Mouse (Mus musculus) CH12F3 (cell line): Measurements from ENCODE around the gene Dars.

Experiments used
- in situ Hi-C: fragments of 300-500 bp; cut with MboI; formaldehyde crosslinking; loops from 2 replicates; pipeline ENCODE4 v1.14.3; 2020; ENCODE audit warnings: low sequenced_read_pairs

Dars gene

GRCm38 (mm10) chr1:128416584-128417532, at the start of gene Dars:
Dars (minus strand) TSS chr1:128417368.
- in situ Hi-C loops: no loop called here

DNA sequence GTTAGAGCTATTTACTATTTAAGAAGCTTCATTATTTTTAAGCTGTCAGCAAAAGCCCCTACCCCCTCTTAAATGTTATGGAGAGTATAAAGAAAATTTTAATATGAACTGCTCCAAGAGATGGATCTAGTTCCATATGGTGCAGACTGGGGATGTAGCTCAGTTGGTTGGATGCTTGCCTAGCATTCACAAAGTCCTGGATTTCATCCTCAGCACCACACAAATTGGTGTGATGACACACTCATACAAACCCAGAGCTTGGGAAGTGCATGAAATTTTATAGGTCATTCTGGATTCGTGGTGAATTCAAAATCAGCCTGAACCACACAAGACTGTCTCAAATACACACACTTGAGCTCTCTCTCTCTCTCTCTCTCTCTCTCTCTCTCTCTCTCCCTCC, 49.7 kb upstream of the Dars start:
- in situ Hi-C loops: no loop called here

DNA sequence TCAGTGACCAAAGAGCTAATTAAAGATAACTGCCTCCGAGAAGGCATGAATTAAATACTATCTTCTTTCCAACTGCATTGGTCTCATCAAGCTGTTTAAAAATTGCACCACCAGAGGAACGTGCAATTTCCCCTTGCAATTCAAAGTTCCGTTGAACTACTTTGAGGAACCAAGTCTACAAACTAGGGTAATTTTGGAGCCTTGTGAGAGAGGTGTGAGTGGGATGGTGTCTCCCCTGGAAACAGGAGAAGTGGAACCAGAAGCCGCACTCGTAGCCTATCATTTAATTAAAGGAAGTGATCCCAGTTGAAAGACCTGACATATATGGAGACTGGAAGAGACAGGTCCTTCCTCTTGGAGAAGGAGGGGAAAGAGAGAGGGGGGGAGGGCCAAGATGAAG, 46.3 kb upstream of the Dars start:
- in situ Hi-C loops: no loop called here

DNA sequence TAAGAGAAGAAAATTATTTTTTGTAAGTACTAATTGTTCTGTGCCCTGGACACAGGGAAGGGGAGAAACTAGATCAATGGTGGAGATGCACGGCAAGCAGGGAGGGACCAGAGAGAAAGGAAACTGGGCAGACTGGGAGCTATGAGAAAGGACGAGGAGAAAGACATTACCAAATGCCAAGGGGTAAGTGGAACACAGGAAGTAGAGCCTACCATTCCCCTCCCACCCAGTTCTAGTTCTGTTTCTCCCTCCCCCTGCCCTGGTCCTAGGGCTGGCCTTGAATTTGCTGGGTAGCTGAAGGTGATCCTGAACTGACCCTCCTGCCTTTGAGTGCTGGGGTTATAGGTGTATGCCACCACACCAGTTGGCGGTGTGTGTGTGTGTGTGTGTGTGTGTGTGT, 45.2 kb upstream of the Dars start:
- in situ Hi-C loops: no loop called here

DNA sequence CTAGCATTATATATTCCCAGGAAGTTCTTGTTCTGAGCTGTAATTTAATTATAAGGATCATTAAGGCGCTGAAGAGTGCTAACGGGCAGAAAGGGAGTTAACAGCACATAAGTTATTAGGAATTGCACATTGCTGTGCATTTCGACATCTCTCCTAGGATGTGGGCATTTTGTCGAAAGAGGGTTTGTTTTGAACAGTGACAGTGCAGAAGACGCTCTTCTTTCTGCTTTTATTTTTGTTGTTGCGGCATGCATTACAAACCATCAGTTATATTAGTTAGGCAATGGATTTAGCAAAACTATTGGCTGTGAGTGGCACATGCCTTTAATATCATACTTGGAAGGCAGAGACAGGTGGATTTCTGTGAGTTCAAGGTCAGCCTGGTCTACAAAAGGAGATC, 43.6 kb upstream of the Dars start:
- in situ Hi-C loops: no loop called here

- in situ Hi-C loops: no loop called here
Measured at GRCm38 (mm10) chr1:128459439-128459838, 42.3 kb upstream of the Dars start.

GRCm38 (mm10) chr1:128459011-128459410, 41.8 kb upstream of the Dars start:
- in situ Hi-C loops: no loop called here

GRCm38 (mm10) chr1:128456844-128457445, 39.8 kb upstream of the Dars start:
- in situ Hi-C loops: no loop called here

- in situ Hi-C loops: no loop called here
Measured at GRCm38 (mm10) chr1:128456271-128456670, 39.1 kb upstream of the Dars start.

GRCm38 (mm10) chr1:128452210-128452609, 35.0 kb upstream of the Dars start:
- in situ Hi-C loops: no loop called here

DNA sequence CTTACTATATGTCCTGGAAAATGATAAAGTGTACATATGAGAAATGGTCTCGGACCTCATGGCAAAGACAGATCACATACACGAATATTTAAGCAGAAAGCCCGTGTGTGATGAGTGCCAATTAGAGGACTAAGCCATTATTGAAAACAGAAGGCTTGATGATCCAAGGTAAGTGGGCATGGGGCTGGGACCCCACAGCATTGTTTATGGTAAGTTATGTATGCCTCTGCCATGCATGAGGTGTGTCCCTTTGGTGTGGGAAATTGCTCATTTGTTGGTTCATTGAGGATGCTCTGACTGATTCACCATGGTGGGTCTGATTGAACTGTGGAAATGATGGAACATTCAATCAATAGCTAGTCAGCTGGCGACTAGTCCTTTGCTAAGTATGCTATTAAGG, 34.0 kb upstream of the Dars start:
- in situ Hi-C loops: no loop called here

GRCm38 (mm10) chr1:128447206-128447902, 30.2 kb upstream of the Dars start:
- in situ Hi-C loops: no loop called here

GRCm38 (mm10) chr1:128443890-128444839, 27.0 kb upstream of the Dars start:
- in situ Hi-C loops: no loop called here

DNA sequence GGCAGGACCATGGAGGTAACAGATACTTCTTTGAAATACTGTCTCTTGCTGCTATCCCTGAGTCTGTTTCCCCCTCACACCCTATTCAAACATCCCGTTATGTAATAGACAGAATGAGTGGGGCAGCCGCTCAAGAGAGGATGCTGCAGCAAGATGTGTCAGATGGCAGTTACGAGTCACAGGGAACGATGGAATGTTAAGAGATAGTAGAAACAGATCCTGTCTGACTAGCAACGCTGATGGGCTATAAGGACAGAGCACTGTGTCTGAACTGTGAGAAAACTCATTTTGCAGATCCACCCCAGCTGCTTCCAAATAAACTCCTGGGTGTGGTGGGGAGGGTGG, 23.9 kb upstream of the Dars start:
- in situ Hi-C loops: no loop called here

DNA sequence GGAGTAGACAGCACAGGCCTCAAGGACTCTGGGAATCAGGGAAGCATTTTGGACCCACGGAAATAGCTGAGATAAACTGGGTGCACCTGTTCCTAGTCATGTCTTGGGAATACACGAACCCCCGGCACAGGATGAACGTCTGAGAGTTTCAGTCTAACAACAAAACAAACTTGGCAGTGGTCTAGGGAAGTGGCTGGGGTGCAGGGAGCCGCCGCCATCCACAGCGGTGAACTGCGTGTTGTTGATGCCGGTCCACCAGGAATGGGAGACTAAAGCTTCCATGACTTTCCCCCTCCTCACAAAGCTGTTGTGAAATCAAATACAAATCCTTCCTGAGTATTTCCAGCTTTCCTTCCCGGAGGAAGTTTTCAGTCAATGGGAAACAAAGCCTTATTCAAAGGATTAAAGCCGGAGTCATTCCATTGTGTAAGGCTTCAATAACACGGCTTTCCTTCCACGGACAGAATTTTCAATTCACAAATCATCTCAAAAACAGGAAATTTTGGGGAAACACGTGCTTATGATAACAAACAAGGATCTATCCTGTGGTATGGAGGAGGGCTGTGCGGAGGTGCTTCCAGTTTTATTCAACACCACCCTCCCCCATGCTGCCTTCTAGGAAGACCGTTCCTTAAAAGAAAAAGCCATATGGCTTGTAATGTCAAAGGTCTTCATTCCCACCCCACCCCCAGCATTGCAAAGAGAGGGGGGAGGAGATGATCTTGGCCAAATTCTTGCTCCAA, 23.4 kb upstream of the Dars start:
- in situ Hi-C loops: no loop called here

GRCm38 (mm10) chr1:128439618-128440017, 22.4 kb upstream of the Dars start:
- in situ Hi-C loops: no loop called here

DNA sequence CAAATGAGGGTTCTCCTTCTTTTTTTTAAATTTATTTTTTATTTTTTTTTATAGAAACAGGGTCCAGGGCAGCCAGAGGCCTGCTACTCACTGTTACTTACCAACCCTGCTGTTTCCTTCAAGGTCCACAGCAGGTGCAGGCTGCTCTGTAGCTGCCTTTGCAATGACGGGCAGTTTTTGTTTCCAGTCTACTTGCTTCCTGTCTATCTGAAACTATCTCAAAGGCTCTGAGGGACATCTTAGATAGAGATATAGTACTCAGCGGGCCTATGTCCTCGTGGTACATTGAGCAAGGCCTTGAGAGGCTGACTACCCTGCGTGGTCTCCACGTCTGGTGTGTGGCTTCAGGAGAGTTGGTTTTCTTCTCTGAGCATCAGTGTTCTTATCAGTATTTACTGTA, 21.4 kb upstream of the Dars start:
- in situ Hi-C loops: no loop called here

GRCm38 (mm10) chr1:128437276-128437675, 20.1 kb upstream of the Dars start:
- in situ Hi-C loops: no loop called here

DNA sequence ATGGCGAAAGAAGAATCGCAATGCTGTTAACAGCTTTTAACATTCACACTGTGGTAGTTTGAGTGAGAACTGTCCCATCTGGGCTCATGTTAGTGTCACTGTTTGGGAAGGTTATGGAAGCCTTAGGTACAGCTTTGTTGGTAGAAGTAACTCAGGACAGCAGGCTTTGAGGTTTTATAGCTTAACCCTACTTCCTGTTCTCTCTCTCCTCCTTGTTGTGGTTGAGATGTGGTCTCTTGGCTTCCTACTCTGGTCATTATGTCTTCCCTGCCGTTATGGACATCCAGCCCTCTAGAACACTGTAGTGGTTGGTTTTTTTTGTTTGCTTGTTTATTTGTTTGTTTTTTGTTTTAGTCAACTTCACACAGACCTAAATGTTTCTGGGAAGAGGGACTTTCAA, 18.8 kb upstream of the Dars start:
- in situ Hi-C loops: no loop called here

- in situ Hi-C loops: no loop called here
Measured at GRCm38 (mm10) chr1:128435551-128435950, 18.4 kb upstream of the Dars start.
